ENCODE assay signal across 16 mouse cellular contexts in the genomic region with DNA sequence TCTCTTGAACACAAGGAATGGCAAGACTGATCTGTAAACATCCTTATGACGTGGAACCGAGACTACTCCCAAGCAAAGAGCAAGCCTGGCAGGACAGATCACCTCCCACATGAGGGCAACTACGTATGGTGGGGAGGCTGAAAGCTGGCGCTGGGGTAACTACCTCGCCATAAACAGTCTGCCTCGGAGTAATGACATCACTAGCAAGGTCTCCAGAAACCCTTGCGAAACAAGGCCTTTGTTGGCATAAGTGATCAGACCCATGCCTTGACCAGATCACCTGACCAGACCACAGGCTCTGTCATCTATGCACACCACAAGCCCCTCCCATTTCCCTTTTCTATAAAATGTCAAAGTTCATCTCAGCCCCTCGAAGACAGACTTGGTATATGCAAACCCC. TPM values are rescaled to one million over a fixed set of nuclear protein-coding genes. Genes with fewer than 3 reads are reported as not detected.
DNase-seq lines count a peak whose midpoint lies in the region; ATAC-seq and TF ChIP-seq lines count a peak whose summit lies in the region.
"Had no signal": no experiment of that assay in that cellular context is flagged by ENCODE, and none has a peak within 500 bp of the region (broad histone marks: within the 10 kb centered on the region; RNA-seq: fewer than 3 reads in every experiment).

No protein-coding gene starts in this region.

- no peaks in the 10 kb centered on the region; the same call in 1 of the 2 replicates for H3K36me3 ChIP-seq in liver, embryonic 14.5 days (replicated peaks; ENCODE audit: control insufficient read depth, insufficient read depth, low read depth)
- no peaks in the 10 kb centered on the region for H3K36me3 ChIP-seq in intestine, embryonic 15.5 days
- no peaks in the 10 kb centered on the region for H3K36me3 ChIP-seq in heart, adult 2 months (ENCODE audit: control insufficient read depth, insufficient read depth, low read length)
- H3K36me3 ChIP-seq in forebrain, embryonic 11.5 days (ENCODE audit: control insufficient read depth, insufficient read depth, low read length): no peaks in the 10 kb centered on the region; the same call in 1 of the 2 replicates
- peaks cover 9% of the 10 kb centered on the region for H3K36me3 ChIP-seq in heart, embryonic 12.5 days

- no peaks in the 10 kb centered on the region for H3K9me3 ChIP-seq in liver, embryonic 14.5 days (ENCODE audit: control insufficient read depth, low read length)
- no peaks in the 10 kb centered on the region for H3K9me3 ChIP-seq in intestine, embryonic 15.5 days
- no peaks in the 10 kb centered on the region for H3K9me3 ChIP-seq in forebrain, embryonic 11.5 days (ENCODE audit: control insufficient read depth, low read length)
- H3K9me3 ChIP-seq in heart, embryonic 12.5 days (replicated peaks): no peaks in the 10 kb centered on the region
- H3K9me3 ChIP-seq: forebrain, embryonic 15.5 days; heart, embryonic 13.5 days; limb, embryonic 13.5 days had no signal

- 41% methylated on average over 8 of the region's 8 CpGs for WGBS in liver, embryonic 14.5 days (ENCODE audit: insufficient replicate concordance)
- 64% methylated on average over 8 of the region's 8 CpGs for WGBS in intestine, embryonic 15.5 days
- 61% methylated on average over 8 of the region's 8 CpGs for WGBS in heart, adult 2 months
- WGBS in forebrain, embryonic 11.5 days: 81% methylated on average over 8 of the region's 8 CpGs
- WGBS in heart, embryonic 12.5 days: 73% methylated on average over 8 of the region's 8 CpGs

- no peak for ATAC-seq in liver, embryonic 14.5 days (ENCODE audit: insufficient read depth)
- ATAC-seq in intestine, embryonic 15.5 days: peak; percentile 48
- no peak for ATAC-seq in forebrain, embryonic 11.5 days (replicated peaks; ENCODE audit: low FRiP score)
- no peak for ATAC-seq in heart, embryonic 12.5 days (ENCODE audit: insufficient number of reproducible peaks, low FRiP score)

- TF ChIP-seq POLR2A in heart, adult 2 months (IDR thresholded peaks at IDR 0.05; ENCODE audit: insufficient read depth, low read depth, low read length): no peak

- no peak for TF ChIP-seq CTCF in liver, embryonic 14.5 days (IDR thresholded peaks at IDR 0.05; ENCODE audit: low read depth)
- TF ChIP-seq CTCF in heart, adult 2 months (IDR thresholded peaks at IDR 0.05): no peak

- no peak overlapping the region for H3K4me3 ChIP-seq in liver, embryonic 14.5 days (ENCODE audit: insufficient read depth in 1 of 2, low read depth in 2 of 2, low read length in 2 of 2)
- no peak overlapping the region for H3K4me3 ChIP-seq in intestine, embryonic 15.5 days (replicated peaks)
- no peak overlapping the region for H3K4me3 ChIP-seq in heart, adult 2 months
- H3K4me3 ChIP-seq in forebrain, embryonic 11.5 days (ENCODE audit: low read depth, low read length): no peak overlapping the region
- no peak overlapping the region for H3K4me3 ChIP-seq in heart, embryonic 12.5 days

- H3K27ac ChIP-seq in liver, embryonic 14.5 days: no peak overlapping the region
- no peak overlapping the region for H3K27ac ChIP-seq in intestine, embryonic 15.5 days
- no peak overlapping the region for H3K27ac ChIP-seq in heart, adult 2 months
- no peak overlapping the region for H3K27ac ChIP-seq in forebrain, embryonic 11.5 days (ENCODE audit: low read depth, low read length)
- no peak overlapping the region for H3K27ac ChIP-seq in heart, embryonic 12.5 days (ENCODE audit: poor library complexity, severe bottlenecking)
- H3K27ac ChIP-seq: forebrain, embryonic 15.5 days; heart, embryonic 13.5 days; hindbrain, embryonic 14.5 days; limb, embryonic 13.5 days had no signal

- H3K79me2 ChIP-seq in heart, adult 2 months (replicated peaks; ENCODE audit: control insufficient read depth, insufficient read depth, low read length): no peaks in the 10 kb centered on the region

- H3K4me1 ChIP-seq in liver, embryonic 14.5 days (replicated peaks; ENCODE audit: control insufficient read depth in 2 of 2, insufficient read depth in 2 of 2, low read length in 1 of 2): peaks cover 0 to 11% of the 10 kb centered on the region in 2 experiments; a peak in 3 of 4 replicates
- H3K4me1 ChIP-seq in intestine, embryonic 15.5 days (replicated peaks): 0 out of 2 replicates have a peak, but pooled peaks cover 5% of the 10 kb centered on the region
- H3K4me1 ChIP-seq in heart, adult 2 months (ENCODE audit: control insufficient read depth, insufficient read depth, low read length): no peaks in the 10 kb centered on the region; the same call in 1 of the 2 replicates
- H3K4me1 ChIP-seq in forebrain, embryonic 11.5 days (replicated peaks; ENCODE audit: control insufficient read depth, insufficient read depth, low read length): no peaks in the 10 kb centered on the region; the same call in 1 of the 2 replicates
- H3K4me1 ChIP-seq in heart, embryonic 12.5 days (replicated peaks): peaks cover 13% of the 10 kb centered on the region

- H3K4me2 ChIP-seq in liver, embryonic 14.5 days (ENCODE audit: low read depth): 0 out of 2 replicates have a peak overlapping the region, but pooled peaks have one; percentile 76
- no peak overlapping the region for H3K4me2 ChIP-seq in intestine, embryonic 15.5 days (replicated peaks)
- no peak overlapping the region for H3K4me2 ChIP-seq in forebrain, embryonic 11.5 days (ENCODE audit: low read depth, low read length, severe bottlenecking)
- H3K4me2 ChIP-seq in heart, embryonic 12.5 days: no peak overlapping the region

- DNase-seq in liver, embryonic 14.5 days (ENCODE audit: low read depth in 3 of 3, low spot score in 3 of 3): no peak
- no peak for DNase-seq in liver
- DNase-seq in NIH3T3 (ENCODE audit: low read depth): peak; percentile 24
- peak; percentile 15 to 19 for DNase-seq in natural killer cell, adult 2 months (ENCODE audit: low spot score in 2 of 2)
- DNase-seq in heart, adult 2 months: no peak
- no peak for DNase-seq in forebrain, embryonic 11.5 days (ENCODE audit: low spot score)
- DNase-seq: gastrocnemius, postnatal 10 days; layer of hippocampus, postnatal 36 days had no signal

- no peak for TF ChIP-seq EP300 in liver, embryonic 14.5 days (IDR thresholded peaks at IDR 0.05; ENCODE audit: low read depth)
- TF ChIP-seq EP300 in heart, adult 2 months (IDR thresholded peaks at IDR 0.05; ENCODE audit: insufficient read depth, low read depth, low read length): no peak

- no peak overlapping the region for H3K9ac ChIP-seq in liver, embryonic 14.5 days (replicated peaks)
- H3K9ac ChIP-seq in intestine, embryonic 15.5 days: no peak overlapping the region
- H3K9ac ChIP-seq in heart, adult 2 months (ENCODE audit: low read depth, low read length): no peak overlapping the region
- no peak overlapping the region for H3K9ac ChIP-seq in forebrain, embryonic 11.5 days (ENCODE audit: low read length)
- no peak overlapping the region for H3K9ac ChIP-seq in heart, embryonic 12.5 days
- H3K9ac ChIP-seq: forebrain, embryonic 15.5 days; heart, embryonic 13.5 days; hindbrain, embryonic 14.5 days; limb, embryonic 13.5 days had no signal

- no peaks in the 10 kb centered on the region for H3K27me3 ChIP-seq in liver, embryonic 14.5 days (ENCODE audit: control insufficient read depth, insufficient read depth, low read length)
- H3K27me3 ChIP-seq in intestine, embryonic 15.5 days (replicated peaks): no peaks in the 10 kb centered on the region
- H3K27me3 ChIP-seq in heart, adult 2 months (ENCODE audit: control insufficient read depth, insufficient read depth, low read length): no peaks in the 10 kb centered on the region
- no peaks in the 10 kb centered on the region for H3K27me3 ChIP-seq in forebrain, embryonic 11.5 days (ENCODE audit: control insufficient read depth, insufficient read depth, low read length)
- H3K27me3 ChIP-seq in heart, embryonic 12.5 days (replicated peaks): no peaks in the 10 kb centered on the region
- H3K27me3 ChIP-seq: forebrain, embryonic 15.5 days; heart, embryonic 13.5 days; limb, embryonic 13.5 days had no signal

- intact Hi-C loops in heart, adult 2 months (cut with DNase I): loop anchor here (5.0 to 10.0 kb wide), 5 partner anchors 89 to 369 kb away; a partner anchor contains a TSS

RNA-seq across cellular contexts. Expression of a gene that starts 0.9 kb away (rescaled TPM):
- polyA plus RNA-seq in liver, embryonic 14.5 days (2012; rRNA removed): 18.5 and 26.3 TPM in 2 replicates
- 25.1 and 28.2 TPM in 2 replicates for polyA plus RNA-seq in liver, embryonic 14.5 days (2014; fragmentation: Nextera tagmentation; extraction: Ambion mirVana)
- 78.8 and 79.0 TPM in 2 replicates for polyA plus RNA-seq in intestine, embryonic 15.5 days (2015; fragmentation: Nextera tagmentation; extraction: Ambion mirVana)
- 10 to 100 TPM; 21.4 to 24.3 TPM for total RNA-seq in heart, adult 2 months (2021)
- polyA plus RNA-seq in heart, adult 2 months (2012; rRNA removed): 15.5 and 24.3 TPM in 2 replicates
- 82.6 and 105 TPM in 2 replicates for polyA plus RNA-seq in forebrain, embryonic 11.5 days (2014; fragmentation: Nextera tagmentation; extraction: Ambion mirVana)
- 53.3 and 56.2 TPM in 2 replicates for polyA plus RNA-seq in heart, embryonic 12.5 days (2016; fragmentation: Nextera tagmentation; extraction: Ambion mirVana)

RNA-seq across cellular contexts. Expression of a gene that starts 40.6 kb away (rescaled TPM):
- 0.01 TPM in 2 replicates for polyA plus RNA-seq in liver, embryonic 14.5 days (2012; rRNA removed)
- not detected in 2 replicates for polyA plus RNA-seq in liver, embryonic 14.5 days (2014; fragmentation: Nextera tagmentation; extraction: Ambion mirVana)
- 4.9 and 5.6 TPM in 2 replicates for polyA plus RNA-seq in intestine, embryonic 15.5 days (2015; fragmentation: Nextera tagmentation; extraction: Ambion mirVana)
- total RNA-seq in heart, adult 2 months (2021): under 1 TPM; 0.05 to 0.09 TPM
- not detected in 2 replicates for polyA plus RNA-seq in heart, adult 2 months (2012; rRNA removed)
- not detected in 2 replicates for polyA plus RNA-seq in forebrain, embryonic 11.5 days (2014; fragmentation: Nextera tagmentation; extraction: Ambion mirVana)
- polyA plus RNA-seq in heart, embryonic 12.5 days (2016; fragmentation: Nextera tagmentation; extraction: Ambion mirVana): not detected in 2 replicates
- total RNA-seq: gastrocnemius, postnatal 10 days had no signal
- polyA plus RNA-seq: forebrain, embryonic 15.5 days; heart, embryonic 13.5 days; kidney, embryonic 16.5 days had no signal

RNA-seq across cellular contexts. Expression of a gene that starts 59.2 kb away (rescaled TPM):
- polyA plus RNA-seq in liver, embryonic 14.5 days (2012; rRNA removed): 2.1 and 2.4 TPM in 2 replicates
- polyA plus RNA-seq in liver, embryonic 14.5 days (2014; fragmentation: Nextera tagmentation; extraction: Ambion mirVana): 4.8 and 5.9 TPM in 2 replicates
- polyA plus RNA-seq in intestine, embryonic 15.5 days (2015; fragmentation: Nextera tagmentation; extraction: Ambion mirVana): 86.9 and 89.1 TPM in 2 replicates
- total RNA-seq in heart, adult 2 months (2021): under 1 TPM; 0.43 to 0.76 TPM
- polyA plus RNA-seq in heart, adult 2 months (2012; rRNA removed): 0.37 and 0.82 TPM in 2 replicates
- 2.6 and 2.9 TPM in 2 replicates for polyA plus RNA-seq in forebrain, embryonic 11.5 days (2014; fragmentation: Nextera tagmentation; extraction: Ambion mirVana)
- 1.5 and 1.6 TPM in 2 replicates for polyA plus RNA-seq in heart, embryonic 12.5 days (2016; fragmentation: Nextera tagmentation; extraction: Ambion mirVana)
- polyA plus RNA-seq: macrophage had no signal

Comparison
In these comparisons a context has a peak if more than half of its experiments do, and no peak if none do; other contexts are left out.
1. DNase-seq: peak in NIH3T3 (single experiment) and natural killer cell, adult 2 months (2 of 2); none in liver, embryonic 14.5 days (0 of 3), liver (single experiment), heart, adult 2 months (0 of 2) and forebrain, embryonic 11.5 days (single experiment).
2. RNA of a gene that starts 59.2 kb away (polyA plus RNA-seq): 86.9 to 89.1 TPM in intestine, embryonic 15.5 days; 2.1 to 5.9 TPM in liver, embryonic 14.5 days, 2.6 to 2.9 TPM in forebrain, embryonic 11.5 days, 1.5 to 1.6 TPM in heart, embryonic 12.5 days and 0.37 to 0.82 TPM in heart, adult 2 months; every median in the first group is over 10 times any median in the second.